Mouse (Mus musculus): ENCODE measurements at regions not wholly inside any gene's neighbourhood (a gene's known extent, or its start where the extent isn't known, plus 50 kb on each side); places are given as distances from the start of the nearest gene placed in this dataset.

DNA sequence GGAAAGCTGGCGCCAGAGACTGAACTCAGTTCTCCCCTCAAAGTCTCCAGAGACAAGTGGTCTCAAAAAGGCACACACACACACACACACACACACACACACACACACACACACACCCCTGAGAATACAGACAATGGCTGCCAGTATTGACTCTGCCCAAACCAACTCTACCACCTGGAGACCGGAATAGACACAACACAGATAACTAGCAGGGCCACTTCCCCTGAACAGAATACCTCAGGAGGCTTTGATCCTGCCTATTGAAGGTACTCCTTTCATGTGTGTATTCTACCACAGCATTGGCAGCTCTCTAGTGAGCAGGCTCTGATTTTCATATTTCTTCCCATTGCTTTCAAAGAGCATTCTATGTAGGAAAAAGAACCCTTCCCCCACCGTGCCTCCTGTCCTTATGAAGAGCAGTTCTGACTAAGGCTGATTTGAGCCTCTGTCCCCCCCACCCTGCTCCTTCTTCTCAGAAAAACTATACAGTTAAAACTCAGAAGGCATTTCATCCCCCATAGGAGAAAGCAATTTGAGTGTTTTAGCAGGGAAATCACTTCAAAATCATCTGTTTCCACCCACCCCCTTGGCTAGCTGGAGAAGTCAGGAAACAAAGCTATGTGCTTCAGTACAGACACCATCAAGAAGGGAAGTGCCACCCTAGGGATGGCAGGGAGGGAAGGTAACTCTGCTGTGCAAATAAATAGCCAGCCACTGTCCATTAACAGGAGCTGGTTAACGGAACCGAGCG, 230.0 kb upstream of the Gap43 start:
- Histone ChIP-seq H3K27me3 (ENCODE audit: control insufficient read depth, insufficient read depth, low read length) (no peaks in the 10 kb centered on the region), H3K9ac (replicated peaks; ENCODE audit: low read length) (no peak overlapping the region), H3K4me1 (ENCODE audit: control insufficient read depth, insufficient read depth, low read length) (no peaks in the 10 kb centered on the region), H3K36me3 (replicated peaks; ENCODE audit: control insufficient read depth, insufficient read depth, low read depth, low read length) (no peaks in the 10 kb centered on the region), H3K9me3 (replicated peaks; ENCODE audit: control insufficient read depth, low read length) (no peaks in the 10 kb centered on the region), H3K4me3 (ENCODE audit: low read depth, low read length) (no peak overlapping the region), H3K4me2 (ENCODE audit: low read depth, low read length) (no peak overlapping the region), H3K27ac (replicated peaks; ENCODE audit: low read depth, low read length) (no peak overlapping the region)
- DNase-seq (ENCODE audit: low spot score) (no peak), ATAC-seq (replicated peaks; ENCODE audit: insufficient number of reproducible peaks, low FRiP score, low TSS enrichment, low read depth) (no peak)
- 65% methylated on average over 6 of the region's 6 CpGs for WGBS

DNA sequence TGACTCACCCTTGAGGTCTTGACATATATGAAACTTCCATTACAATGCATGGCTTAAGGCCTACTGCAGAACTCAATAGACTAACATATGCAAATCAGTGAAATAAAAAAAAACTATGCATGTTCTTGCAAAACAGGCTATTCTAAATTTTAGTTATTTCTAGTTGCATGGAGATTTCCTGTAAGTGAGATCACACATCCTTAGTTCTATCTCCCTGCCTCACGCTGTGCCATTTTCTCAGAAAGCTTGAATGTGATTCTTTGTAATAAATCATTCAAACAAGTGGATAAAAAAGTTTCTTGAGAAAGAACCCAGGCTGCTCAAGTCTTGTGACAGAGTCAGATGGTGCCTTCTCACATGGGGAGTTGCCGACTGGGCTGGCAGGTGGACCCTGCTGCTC, 228.9 kb upstream of the Gap43 start:
- Histone ChIP-seq H3K36me3 (replicated peaks; ENCODE audit: control insufficient read depth, insufficient read depth, low read depth, low read length) (no peaks in the 10 kb centered on the region), H3K4me3 (ENCODE audit: low read depth, low read length) (no peak overlapping the region), H3K27ac (replicated peaks; ENCODE audit: low read depth, low read length) (no peak overlapping the region), H3K4me2 (ENCODE audit: low read depth, low read length) (no peak overlapping the region), H3K4me1 (ENCODE audit: control insufficient read depth, insufficient read depth, low read length) (no peaks in the 10 kb centered on the region), H3K9ac (replicated peaks; ENCODE audit: low read length) (no peak overlapping the region), H3K9me3 (replicated peaks; ENCODE audit: control insufficient read depth, low read length) (no peaks in the 10 kb centered on the region), H3K27me3 (ENCODE audit: control insufficient read depth, insufficient read depth, low read length) (no peaks in the 10 kb centered on the region)
- no peak for ATAC-seq (replicated peaks; ENCODE audit: insufficient number of reproducible peaks, low FRiP score, low TSS enrichment, low read depth)
- no peak for DNase-seq (ENCODE audit: low spot score)
- WGBS, result 90% methylated on average over 2 of the region's 2 CpGs

DNA sequence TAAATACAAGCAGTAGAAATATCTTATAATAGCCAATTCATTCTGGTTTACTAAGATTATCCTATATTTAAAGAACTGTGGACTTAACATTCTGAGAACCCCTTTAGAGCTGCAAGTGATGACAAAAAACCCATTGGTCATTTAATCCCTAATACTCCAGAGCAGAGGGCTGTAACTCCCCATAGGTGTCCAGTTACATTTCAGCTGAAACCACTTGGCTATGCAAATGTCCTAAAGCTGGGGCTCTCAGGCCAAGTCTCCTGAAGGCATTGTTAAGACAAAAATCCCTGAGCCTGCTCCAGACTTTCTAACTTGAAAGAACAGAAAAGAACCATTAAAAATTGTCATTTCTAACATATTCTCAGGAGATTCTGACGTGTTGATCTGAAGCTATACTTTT, 209.1 kb upstream of the Gap43 start:
- no peak overlapping the region for H3K4me2 ChIP-seq (ENCODE audit: low read depth, low read length)
- no peaks in the 10 kb centered on the region for H3K4me1 ChIP-seq (ENCODE audit: control insufficient read depth, insufficient read depth, low read length)
- H3K36me3 ChIP-seq (replicated peaks; ENCODE audit: control insufficient read depth, insufficient read depth, low read depth, low read length), result no peaks in the 10 kb centered on the region
- H3K9me3 ChIP-seq (replicated peaks; ENCODE audit: control insufficient read depth, low read length), result no peaks in the 10 kb centered on the region
- DNase-seq (ENCODE audit: low spot score) (peak; percentile 69), ATAC-seq (replicated peaks; ENCODE audit: insufficient number of reproducible peaks, low FRiP score, low TSS enrichment, low read depth) (no peak)
- no peak overlapping the region for H3K27ac ChIP-seq (replicated peaks; ENCODE audit: low read depth, low read length)
- H3K4me3 ChIP-seq (ENCODE audit: low read depth, low read length), result no peak overlapping the region
- WGBS, result 47% methylated on average over 1 of the region's 1 CpGs
- no peaks in the 10 kb centered on the region for H3K27me3 ChIP-seq (ENCODE audit: control insufficient read depth, insufficient read depth, low read length)
- no peak overlapping the region for H3K9ac ChIP-seq (replicated peaks; ENCODE audit: low read length)

DNA sequence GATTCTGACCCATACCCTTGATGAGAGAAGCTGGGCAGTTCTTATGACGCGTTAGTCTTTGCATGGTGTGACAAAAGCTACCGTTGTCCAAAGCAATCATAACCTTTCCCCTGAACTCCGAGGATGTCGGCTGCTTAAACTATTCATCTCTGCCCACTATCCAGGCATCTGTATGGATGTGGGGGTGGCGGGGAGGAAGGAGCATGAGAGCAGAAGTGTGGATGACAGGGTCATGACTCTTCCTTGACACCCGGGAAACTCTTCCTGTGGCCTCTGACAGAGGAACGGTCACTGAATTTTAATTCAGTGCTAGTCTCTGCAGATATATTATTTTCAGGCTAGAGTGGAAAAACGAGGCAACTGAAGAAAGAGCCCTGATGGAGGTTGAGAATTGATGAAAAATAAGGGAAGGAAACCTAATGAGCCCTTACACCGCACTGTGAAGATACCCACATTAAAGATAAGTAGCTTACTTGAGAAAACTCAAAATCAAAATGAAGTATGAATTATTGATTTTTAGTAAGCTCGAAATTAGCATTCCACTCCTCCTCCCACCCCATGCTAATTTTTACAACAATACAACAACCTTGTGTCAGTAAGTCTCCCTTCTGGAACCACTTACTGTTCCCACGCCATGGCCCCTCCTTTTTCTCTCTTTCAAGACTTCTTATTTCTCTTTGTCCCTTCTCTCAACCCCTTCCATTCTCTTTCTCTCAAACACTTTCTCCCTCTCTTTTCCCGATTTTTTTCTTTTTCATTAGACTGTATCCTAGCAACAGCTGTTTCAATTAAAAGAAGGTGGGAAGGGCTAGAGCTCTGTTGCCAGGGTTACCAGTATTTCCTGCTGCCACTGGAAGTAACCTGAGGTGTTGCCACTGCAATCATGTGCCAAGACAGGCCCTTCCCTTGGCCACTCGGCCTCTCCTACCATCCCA, 206.0 kb upstream of the Gap43 start:
- no peak overlapping the region for H3K27ac ChIP-seq (replicated peaks; ENCODE audit: low read depth, low read length)
- no peak overlapping the region for H3K9ac ChIP-seq (replicated peaks; ENCODE audit: low read length)
- no peaks in the 10 kb centered on the region for H3K9me3 ChIP-seq (replicated peaks; ENCODE audit: control insufficient read depth, low read length)
- peak; percentile 47 for DNase-seq (ENCODE audit: low spot score)
- no peak overlapping the region for H3K4me2 ChIP-seq (ENCODE audit: low read depth, low read length)
- peak; percentile 60; the same call in 1 of the 2 replicates for ATAC-seq (replicated peaks; ENCODE audit: insufficient number of reproducible peaks, low FRiP score, low TSS enrichment, low read depth)
- no peaks in the 10 kb centered on the region for H3K36me3 ChIP-seq (replicated peaks; ENCODE audit: control insufficient read depth, insufficient read depth, low read depth, low read length)
- no peaks in the 10 kb centered on the region for H3K4me1 ChIP-seq (ENCODE audit: control insufficient read depth, insufficient read depth, low read length)
- H3K27me3 ChIP-seq (ENCODE audit: control insufficient read depth, insufficient read depth, low read length), result no peaks in the 10 kb centered on the region
- 45% methylated on average over 14 of the region's 14 CpGs for WGBS
- no peak overlapping the region for H3K4me3 ChIP-seq (ENCODE audit: low read depth, low read length)

DNA sequence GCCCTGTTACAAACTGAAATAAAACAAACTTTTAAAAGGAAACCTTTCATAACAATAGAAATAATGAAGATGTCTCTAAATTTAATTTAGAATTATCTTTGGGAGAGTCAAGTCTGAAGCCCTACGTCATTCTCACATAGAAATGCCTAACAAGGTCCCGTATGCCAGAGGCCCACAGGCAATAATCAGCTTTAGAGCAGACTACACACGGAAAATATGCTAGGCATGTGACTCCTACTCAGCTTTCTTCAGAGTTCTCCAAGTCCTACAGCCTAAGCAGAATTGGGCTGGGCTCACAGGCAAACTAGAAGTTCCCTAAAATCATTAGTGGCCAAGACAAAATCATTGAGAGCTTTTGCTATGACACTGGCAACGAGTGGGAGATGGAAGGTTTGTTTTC, 176.9 kb upstream of the Gap43 start:
- Histone ChIP-seq H3K4me1 (ENCODE audit: control insufficient read depth, insufficient read depth, low read length) (no peaks in the 10 kb centered on the region), H3K9me3 (replicated peaks; ENCODE audit: control insufficient read depth, low read length) (no peaks in the 10 kb centered on the region), H3K4me2 (ENCODE audit: low read depth, low read length) (no peak overlapping the region), H3K27me3 (ENCODE audit: control insufficient read depth, insufficient read depth, low read length) (no peaks in the 10 kb centered on the region), H3K36me3 (replicated peaks; ENCODE audit: control insufficient read depth, insufficient read depth, low read depth, low read length) (no peaks in the 10 kb centered on the region), H3K27ac (replicated peaks; ENCODE audit: low read depth, low read length) (no peak overlapping the region), H3K9ac (replicated peaks; ENCODE audit: low read length) (no peak overlapping the region), H3K4me3 (ENCODE audit: low read depth, low read length) (no peak overlapping the region)
- ATAC-seq (replicated peaks; ENCODE audit: insufficient number of reproducible peaks, low FRiP score, low TSS enrichment, low read depth) (no peak), DNase-seq (ENCODE audit: low spot score) (no peak)
- WGBS, result 70% methylated on average over 4 of the region's 4 CpGs

DNA sequence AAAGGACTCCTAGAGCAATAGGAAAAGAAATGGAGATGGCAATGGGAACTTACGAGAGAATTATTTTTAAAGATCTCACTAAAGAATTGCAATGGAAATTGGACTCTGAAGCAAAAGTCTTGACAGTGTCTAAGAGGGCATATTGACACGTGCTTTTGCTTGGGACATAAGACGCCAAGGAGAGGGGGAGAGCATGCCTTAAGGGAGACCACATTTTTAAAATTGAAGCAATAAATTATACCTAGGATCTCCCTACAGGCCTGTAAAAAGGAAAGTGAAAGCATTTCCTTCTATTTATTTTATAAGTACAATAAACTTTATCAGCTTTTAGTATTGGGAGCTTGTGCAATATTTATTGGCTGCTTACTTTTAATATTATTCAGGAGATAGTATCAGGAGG, 175.5 kb upstream of the Gap43 start:
- Histone ChIP-seq H3K4me1 (ENCODE audit: control insufficient read depth, insufficient read depth, low read length) (no peaks in the 10 kb centered on the region), H3K27ac (replicated peaks; ENCODE audit: low read depth, low read length) (no peak overlapping the region), H3K36me3 (replicated peaks; ENCODE audit: control insufficient read depth, insufficient read depth, low read depth, low read length) (no peaks in the 10 kb centered on the region), H3K9ac (replicated peaks; ENCODE audit: low read length) (no peak overlapping the region), H3K4me2 (ENCODE audit: low read depth, low read length) (no peak overlapping the region), H3K9me3 (replicated peaks; ENCODE audit: control insufficient read depth, low read length) (no peaks in the 10 kb centered on the region), H3K27me3 (ENCODE audit: control insufficient read depth, insufficient read depth, low read length) (no peaks in the 10 kb centered on the region), H3K4me3 (ENCODE audit: low read depth, low read length) (no peak overlapping the region)
- 84% methylated on average over 3 of the region's 3 CpGs for WGBS
- DNase-seq (ENCODE audit: low spot score) (no peak), ATAC-seq (replicated peaks; ENCODE audit: insufficient number of reproducible peaks, low FRiP score, low TSS enrichment, low read depth) (no peak)

DNA sequence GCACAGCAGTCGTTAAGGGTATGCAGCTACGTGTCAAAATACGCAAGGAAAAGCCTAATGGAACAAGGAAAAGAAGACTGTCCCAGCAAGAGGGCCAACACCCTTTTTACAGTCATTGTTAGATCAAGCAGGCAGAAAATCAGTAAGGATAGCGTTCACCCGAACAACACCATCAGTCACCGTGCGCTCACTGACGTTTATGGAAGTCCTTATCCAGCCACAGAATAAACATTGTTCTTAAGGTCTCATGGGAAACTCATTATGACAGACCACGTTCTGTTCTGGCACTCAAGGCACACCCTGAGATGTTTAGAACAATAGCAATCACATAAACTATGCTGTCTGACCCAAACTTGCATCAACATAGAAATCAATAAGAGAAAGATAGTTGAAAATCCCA, 164.7 kb upstream of the Gap43 start:
- Histone ChIP-seq H3K9me3 (replicated peaks; ENCODE audit: control insufficient read depth, low read length) (no peaks in the 10 kb centered on the region), H3K36me3 (replicated peaks; ENCODE audit: control insufficient read depth, insufficient read depth, low read depth, low read length) (no peaks in the 10 kb centered on the region), H3K4me3 (ENCODE audit: low read depth, low read length) (no peak overlapping the region), H3K27me3 (ENCODE audit: control insufficient read depth, insufficient read depth, low read length) (no peaks in the 10 kb centered on the region), H3K4me2 (ENCODE audit: low read depth, low read length) (no peak overlapping the region), H3K27ac (replicated peaks; ENCODE audit: low read depth, low read length) (no peak overlapping the region), H3K4me1 (ENCODE audit: control insufficient read depth, insufficient read depth, low read length) (no peaks in the 10 kb centered on the region), H3K9ac (replicated peaks; ENCODE audit: low read length) (no peak overlapping the region)
- DNase-seq (ENCODE audit: low spot score) (no peak), ATAC-seq (replicated peaks; ENCODE audit: insufficient number of reproducible peaks, low FRiP score, low TSS enrichment, low read depth) (no peak)
- 71% methylated on average over 9 of the region's 9 CpGs for WGBS

DNA sequence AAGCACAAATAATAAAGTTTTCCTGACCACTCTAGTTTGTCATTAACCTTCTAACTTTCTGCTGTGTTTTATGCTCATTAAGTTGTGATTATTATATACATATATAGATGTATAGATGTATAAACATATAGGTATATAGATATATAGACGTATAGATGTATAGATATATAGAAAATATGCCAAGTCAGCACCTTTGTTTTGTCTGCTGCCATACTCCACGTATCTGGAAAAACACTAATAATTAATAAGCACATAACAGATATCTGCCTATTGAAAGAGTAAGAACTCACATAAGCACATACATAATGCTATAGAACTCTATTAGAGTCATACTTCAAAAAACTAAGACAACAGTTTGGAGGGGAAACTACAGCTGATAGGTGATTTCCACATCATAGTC, 161.3 kb upstream of the Gap43 start:
- 82% methylated on average over 2 of the region's 2 CpGs for WGBS
- Histone ChIP-seq H3K36me3 (replicated peaks; ENCODE audit: control insufficient read depth, insufficient read depth, low read depth, low read length) (no peaks in the 10 kb centered on the region), H3K4me2 (ENCODE audit: low read depth, low read length) (no peak overlapping the region), H3K27ac (replicated peaks; ENCODE audit: low read depth, low read length) (no peak overlapping the region), H3K9me3 (replicated peaks; ENCODE audit: control insufficient read depth, low read length) (no peaks in the 10 kb centered on the region), H3K4me1 (ENCODE audit: control insufficient read depth, insufficient read depth, low read length) (no peaks in the 10 kb centered on the region), H3K27me3 (ENCODE audit: control insufficient read depth, insufficient read depth, low read length) (no peaks in the 10 kb centered on the region), H3K4me3 (ENCODE audit: low read depth, low read length) (no peak overlapping the region), H3K9ac (replicated peaks; ENCODE audit: low read length) (no peak overlapping the region)
- ATAC-seq (replicated peaks; ENCODE audit: insufficient number of reproducible peaks, low FRiP score, low TSS enrichment, low read depth), result no peak
- no peak for DNase-seq (ENCODE audit: low spot score)
